Mouse (Mus musculus) cortical plate, adult 2 months (tissue): Measurements from ENCODE around the gene Ceacam19. TPM values are rescaled to one million over a fixed set of nuclear protein-coding genes. Genes with fewer than 3 reads are reported as not detected.
A peak's percentile ranks its signal among the peaks of the same experiment; 100 is the strongest.
"Not testable (repeated sequence)": the region's sequence is repeated elsewhere in the genome, so short reads cannot be mapped to it uniquely, and the experiment has no call there.

ENCODE experiments used
- H3K27ac ChIP-seq: fragments of 200-500 bp; 2 replicates; pipeline ENCODE4 v1.5.1; 2012; ENCODE audit warnings: low read length, control low read depth, inconsistent platforms; ENCODE audit not compliant: insufficient read depth
- H3K4me1 ChIP-seq: fragments of 200-500 bp; 2 replicates; pipeline ENCODE4 v1.6.1; 2011; ENCODE audit warnings: low read length; ENCODE audit not compliant: control insufficient read depth, insufficient read depth
- H3K4me3 ChIP-seq: fragments of 200-500 bp; 2 replicates; pipeline ENCODE4 v1.5.1; 2011; ENCODE audit warnings: mild to moderate bottlenecking, low read length, control low read depth; ENCODE audit not compliant: insufficient read depth
- CTCF ChIP-seq: fragments of 200-500 bp; IDR thresholded peaks from 2 replicates; pipeline ENCODE4 v1.5.1; 2011; ENCODE audit warnings: mild to moderate bottlenecking, control low read depth, low read length; ENCODE audit not compliant: insufficient read depth; ENCODE audit errors: extremely low read depth
- POLR2A ChIP-seq: fragments of 200-500 bp; IDR thresholded peaks from 2 replicates; pipeline ENCODE4 v1.6.1; 2011; ENCODE audit warnings: mild to moderate bottlenecking, low read length, control low read depth; ENCODE audit not compliant: insufficient read depth; ENCODE audit errors: extremely low read depth
- polyA plus RNA-seq: library from polyadenylated mRNA; depleted of rRNA; stranded (reverse); fragments of >200 nt; gene quantifications from 2 replicates; pipeline ENCODE4 v1.2.3, GENCODE M21; 2012; rRNA removed

Gene Ceacam19
- polyA plus RNA-seq, result not detected in 2 replicates

DNA sequence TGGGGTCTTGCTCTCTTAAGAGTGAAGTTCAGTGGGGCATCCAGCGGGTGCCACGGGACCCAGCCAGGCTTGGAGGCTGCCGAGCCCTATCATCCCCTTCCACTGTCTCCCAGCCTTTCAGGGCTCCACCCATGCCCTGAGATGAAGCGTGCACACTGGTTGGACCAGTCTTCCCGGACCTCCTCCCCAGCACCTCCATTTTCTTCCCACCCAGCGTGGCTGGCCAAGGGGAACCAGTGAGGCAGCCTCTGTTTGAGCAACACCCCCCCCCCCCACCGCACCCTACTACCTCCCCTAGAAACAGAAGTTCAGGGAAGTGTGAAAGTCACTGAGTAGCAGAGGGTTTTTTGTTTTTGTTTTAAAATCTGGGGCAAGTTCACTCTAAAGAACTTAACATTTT lies at the start of gene Ceacam19:
Gene Ceacam19 (minus strand): TSS at position 117 of the 400 bp plus-strand sequence.
- TF ChIP-seq CTCF (no peak), POLR2A (no peak)
- H3K4me3 ChIP-seq, result no peak within 1 kb of the TSS
- no peaks in the 10 kb centered on the region for H3K4me1 ChIP-seq
- H3K27ac ChIP-seq, result no peak within 1 kb of the TSS

DNA sequence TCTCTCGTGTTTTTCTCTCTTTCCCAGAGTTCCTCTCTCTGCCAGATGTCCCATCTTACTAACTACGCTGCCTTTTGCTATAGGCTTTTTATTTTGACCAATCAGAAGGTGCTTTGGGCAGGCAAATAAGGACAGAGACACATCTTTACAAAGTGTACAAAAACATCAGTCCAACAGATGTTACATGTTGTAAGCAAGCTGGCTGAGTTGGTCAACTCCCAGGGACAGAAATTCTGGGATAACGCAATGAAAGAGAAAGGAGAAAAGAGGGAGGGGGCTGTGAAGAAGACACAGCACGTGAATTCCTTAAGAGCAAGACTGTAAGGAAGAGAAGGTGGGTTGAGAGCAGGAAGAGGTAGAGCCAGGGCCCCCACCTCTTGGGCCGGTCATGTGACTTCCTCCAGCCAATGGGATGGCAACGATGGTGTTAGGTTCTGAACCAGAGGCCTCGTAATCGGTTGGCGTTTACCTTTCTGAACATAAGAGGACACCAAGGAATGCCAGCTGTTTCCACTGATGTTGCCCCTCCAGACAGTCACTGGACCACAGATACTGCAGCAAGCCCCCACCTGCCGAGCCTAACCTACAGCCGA lies 49.6 kb upstream of the Ceacam19 start:
- H3K4me1 ChIP-seq, result no peaks in the 10 kb centered on the region
- no peak overlapping the region for H3K4me3 ChIP-seq
- TF ChIP-seq CTCF (no peak), POLR2A (no peak)
- H3K27ac ChIP-seq, result no peak overlapping the region

DNA sequence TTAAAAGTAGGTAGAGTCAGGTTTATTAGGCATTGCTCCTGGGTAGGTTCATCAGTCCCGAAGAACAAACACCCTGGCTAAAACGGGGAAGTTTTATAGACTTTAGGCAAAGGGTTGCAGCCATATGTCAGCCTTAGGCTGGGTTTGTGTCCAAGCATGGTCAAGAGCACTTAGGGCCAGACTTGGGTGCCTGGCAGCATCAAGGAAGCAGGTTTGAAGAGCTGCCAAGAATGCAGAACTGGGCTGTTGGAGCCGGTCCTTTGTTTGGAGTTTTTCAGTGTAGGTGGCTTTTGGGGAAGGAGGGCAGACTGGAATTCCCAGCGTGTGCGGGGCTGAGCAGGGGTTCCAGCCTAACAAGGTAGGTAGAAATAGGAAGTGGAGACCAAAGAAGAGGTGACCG lies 48.2 kb upstream of the Ceacam19 start:
- TF ChIP-seq CTCF (no peak), POLR2A (no peak)
- Histone ChIP-seq H3K27ac (no peak overlapping the region), H3K4me3 (no peak overlapping the region), H3K4me1 (peaks cover 2% of the 10 kb centered on the region; the same call in 1 of the 2 replicates)

DNA sequence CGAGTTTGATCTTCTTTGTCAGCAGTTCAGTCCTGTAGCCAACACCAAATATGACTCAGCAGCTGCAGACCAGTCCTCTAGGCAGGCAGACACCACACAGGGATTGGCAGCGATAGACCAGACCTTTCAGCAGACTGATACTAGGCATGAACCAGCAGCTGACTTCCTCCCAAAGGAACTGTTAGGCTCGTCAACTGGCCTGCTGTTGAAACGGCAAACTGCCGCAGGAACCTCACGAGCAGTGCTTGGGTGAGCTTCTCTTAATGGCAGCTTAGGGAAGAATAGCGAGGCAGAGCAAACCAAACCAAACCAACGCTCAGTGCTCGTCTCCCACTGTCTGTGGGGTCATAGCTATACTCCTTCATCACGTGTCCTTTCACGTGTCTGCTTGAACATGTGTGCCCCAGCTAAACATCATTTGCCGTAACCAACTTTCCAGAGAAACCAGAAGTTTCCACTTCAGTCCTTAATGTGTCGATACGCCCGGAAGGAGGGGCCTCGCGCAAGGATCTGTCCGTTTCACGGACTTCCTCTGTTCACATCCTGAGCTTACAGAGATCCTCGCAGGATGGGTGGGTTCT lies 47.5 kb upstream of the Ceacam19 start:
- Histone ChIP-seq H3K4me1 (peaks cover 2% of the 10 kb centered on the region; the same call in 1 of the 2 replicates), H3K27ac (no peak overlapping the region), H3K4me3 (no peak overlapping the region)
- no peak for TF ChIP-seq CTCF
- TF ChIP-seq POLR2A, result no peak

DNA sequence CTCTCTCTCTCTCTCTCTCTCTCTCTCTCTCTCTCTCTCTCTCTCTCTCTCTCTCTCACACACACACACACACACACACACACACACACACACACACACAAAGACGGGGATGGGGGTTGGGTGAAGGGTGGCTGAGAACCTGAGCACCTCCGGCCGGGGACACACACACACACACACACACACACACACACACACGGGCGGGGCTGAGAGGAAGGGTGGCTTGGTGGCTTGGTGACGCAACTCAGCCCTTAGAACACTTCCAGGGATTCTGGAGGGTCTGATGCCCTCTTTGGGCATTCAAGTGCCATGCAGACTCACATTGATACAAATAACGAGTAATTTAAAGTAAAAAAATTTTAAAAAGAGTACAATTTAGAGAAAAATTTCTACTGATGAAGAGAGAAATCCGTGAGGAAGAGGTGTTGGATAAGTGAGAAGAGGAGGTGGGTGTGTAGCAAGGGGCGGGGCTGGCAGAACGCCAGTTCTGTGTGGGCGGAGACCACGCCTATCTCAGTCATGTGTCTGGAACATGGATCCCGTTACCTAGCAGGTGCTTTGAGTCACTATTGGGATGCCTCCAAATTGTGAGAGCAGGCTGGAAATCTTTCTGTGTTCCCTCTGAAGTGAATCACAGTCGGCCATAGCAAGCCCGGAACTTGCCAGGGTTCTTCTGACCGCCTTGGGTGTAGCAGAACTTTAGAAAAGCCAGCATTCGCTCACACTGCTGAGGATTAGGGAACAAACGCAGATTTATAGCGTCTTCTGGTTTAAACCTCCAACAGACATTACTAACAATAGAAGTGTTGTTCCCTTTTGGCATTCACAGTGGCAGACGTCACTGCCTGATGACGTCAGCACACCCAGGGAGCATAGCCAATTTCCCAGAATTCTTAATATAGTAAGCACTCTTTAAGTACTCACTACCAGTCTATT lies 45.4 kb upstream of the Ceacam19 start:
- peak overlapping the region; percentile 15; the same call in 1 of the 2 replicates for H3K27ac ChIP-seq
- H3K4me3 ChIP-seq, result no peak overlapping the region; the same call in 1 of the 2 replicates
- peaks cover 2% of the 10 kb centered on the region; the same call in 1 of the 2 replicates for H3K4me1 ChIP-seq
- TF ChIP-seq CTCF, result no peak
- TF ChIP-seq POLR2A, result no peak

DNA sequence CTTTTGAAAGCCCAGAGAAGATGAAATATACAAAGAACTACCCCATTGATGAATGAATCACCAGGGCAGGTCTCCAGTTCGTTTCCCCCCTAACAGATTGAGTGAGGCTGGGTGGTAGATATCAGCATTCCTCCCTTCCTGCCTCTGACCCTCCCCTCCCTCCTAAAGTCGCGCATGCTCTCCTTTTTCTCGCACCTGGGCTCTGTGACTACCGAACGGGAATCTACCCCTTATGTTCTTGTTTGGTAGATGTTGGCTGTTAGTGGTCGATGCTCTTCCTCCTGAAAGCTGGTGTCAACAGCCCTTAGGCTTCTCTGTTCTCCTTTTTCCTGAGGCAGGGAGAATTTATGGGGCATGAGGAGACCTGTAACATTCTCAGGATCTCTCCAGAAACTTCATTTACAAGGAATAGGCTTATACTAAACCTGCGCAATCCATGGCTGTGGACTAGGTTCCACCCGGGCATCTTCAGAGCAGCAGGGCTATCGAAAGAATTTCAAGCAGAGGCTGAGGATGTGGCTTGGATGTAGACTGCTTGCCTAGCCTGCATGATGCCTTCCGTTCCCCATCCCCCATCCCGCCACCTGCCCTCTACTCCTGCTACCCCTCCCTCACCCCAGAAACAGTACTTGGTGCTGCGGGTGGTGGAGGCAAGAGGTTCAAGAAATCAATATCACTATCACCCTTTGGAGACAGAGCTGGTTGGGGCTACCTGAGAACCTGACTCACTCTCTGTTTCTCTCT lies 44.5 kb upstream of the Ceacam19 start:
- peaks cover 2% of the 10 kb centered on the region; the same call in 1 of the 2 replicates for H3K4me1 ChIP-seq
- TF ChIP-seq CTCF, result no peak
- no peak for TF ChIP-seq POLR2A
- H3K27ac ChIP-seq, result no peak overlapping the region
- H3K4me3 ChIP-seq, result no peak overlapping the region

DNA sequence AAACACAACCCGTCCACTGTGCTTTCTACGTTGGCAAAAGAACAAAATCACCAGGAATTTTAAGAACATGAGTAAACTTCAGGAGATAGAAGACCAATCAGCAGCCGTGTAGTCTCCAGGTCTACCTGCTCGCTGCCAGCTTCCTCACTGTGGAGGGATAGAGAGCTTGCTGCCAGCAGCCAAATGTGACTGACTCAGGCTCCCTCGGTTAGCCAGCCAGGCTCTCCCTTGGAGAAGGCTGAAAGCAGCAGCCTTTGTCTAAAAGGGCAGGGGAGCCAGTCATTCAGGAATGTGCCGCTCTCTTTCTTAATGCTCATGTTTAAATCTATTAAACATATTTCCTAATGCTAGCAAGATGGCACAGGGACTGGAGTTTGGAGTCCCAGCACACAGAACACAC lies 42.7 kb upstream of the Ceacam19 start:
- H3K4me1 ChIP-seq, H3K27ac ChIP-seq, H3K4me3 ChIP-seq: not testable (repeated sequence)

DNA sequence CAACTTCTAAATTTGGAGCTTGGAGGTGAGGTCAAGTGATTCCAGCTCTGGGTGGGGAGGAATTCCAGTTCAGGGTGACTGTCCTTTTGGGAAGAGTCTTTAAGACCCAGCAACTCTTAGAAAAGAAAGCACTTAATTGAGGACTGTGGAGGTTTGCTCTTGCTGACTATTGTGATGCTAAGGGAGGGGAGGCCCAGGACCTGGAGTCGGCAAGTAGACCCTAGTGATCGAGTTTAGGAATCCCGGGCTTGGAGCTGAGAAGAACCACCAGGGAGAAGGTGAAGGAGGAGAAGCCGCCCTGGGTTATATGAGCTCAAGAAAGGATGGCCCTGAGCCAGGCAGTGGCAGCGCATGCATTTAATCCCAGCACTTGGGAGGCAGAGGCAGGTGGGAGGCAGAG lies 40.7 kb upstream of the Ceacam19 start:
- Histone ChIP-seq H3K4me3 (no peak overlapping the region), H3K4me1 (peaks cover 2% of the 10 kb centered on the region; the same call in 1 of the 2 replicates), H3K27ac (no peak overlapping the region)
- no peak for TF ChIP-seq CTCF
- TF ChIP-seq POLR2A, result no peak

DNA sequence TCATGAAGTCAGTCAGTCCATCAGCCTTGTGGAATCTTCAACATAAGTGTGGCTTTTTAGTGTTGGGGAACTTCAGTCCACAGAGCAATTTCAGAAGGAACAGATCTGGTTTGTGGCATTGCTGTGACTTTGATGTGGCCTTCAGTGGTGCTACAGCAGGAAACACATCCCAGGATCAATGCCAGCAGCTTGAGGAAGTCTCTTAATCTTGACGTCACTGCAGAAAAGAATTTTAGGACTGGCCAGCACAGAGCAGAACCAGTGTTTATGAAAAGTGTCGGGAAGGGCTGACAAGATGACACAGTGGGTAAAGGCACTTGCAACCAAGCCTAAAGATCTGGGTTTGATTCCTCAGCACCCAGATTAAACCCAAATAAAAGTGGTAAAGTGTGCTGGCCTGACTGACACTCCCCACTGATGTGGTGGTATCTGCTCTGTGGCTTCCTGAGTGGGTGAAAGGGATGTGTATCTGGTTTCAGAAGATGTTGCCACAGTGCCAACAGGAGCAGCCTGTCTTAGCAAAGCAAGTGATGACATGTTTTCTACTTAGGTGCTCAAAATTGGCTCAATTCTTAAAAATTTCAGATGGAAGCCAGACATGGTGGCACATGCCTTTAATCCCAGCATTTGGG lies 39.2 kb upstream of the Ceacam19 start:
- H3K4me1 ChIP-seq, result no peaks in the 10 kb centered on the region
- no peak for TF ChIP-seq CTCF
- no peak for TF ChIP-seq POLR2A
- H3K27ac ChIP-seq, result no peak overlapping the region

More for the DNA sequence above, 39.2 kb upstream of the Ceacam19 start:
- H3K4me3 ChIP-seq, result no peak overlapping the region
